ENCODE assay signal across 8 mouse cellular contexts in genomic region chr11:69662213-69662966, GRCm38 (mm10). TPM values are rescaled to one million over a fixed set of nuclear protein-coding genes. Genes with fewer than 3 reads are reported as not detected.
DNase-seq lines count a peak whose midpoint lies in the region; ATAC-seq and TF ChIP-seq lines count a peak whose summit lies in the region.

TSS of gene Mpdu1 (minus strand) at chr11:69662642.

- H3K4me3 ChIP-seq in MEL (ENCODE audit: control insufficient read depth in 1 of 2, insufficient read depth in 1 of 2, low read depth in 2 of 2, low read length in 2 of 2), result peak within 1 kb of the TSS; percentile 63 to 78
- H3K4me3 ChIP-seq in cerebellum, adult 2 months (replicated peaks; ENCODE audit: insufficient read depth, low read depth, low read length), result peak within 1 kb of the TSS; percentile 85
- H3K4me3 ChIP-seq in lung, embryonic 16.5 days (ENCODE audit: low read length), result peak within 1 kb of the TSS; percentile 69

- no peak for TF ChIP-seq RAD21 in MEL (IDR thresholded peaks at IDR 0.05; ENCODE audit: low read depth, low read length)

- peaks cover 4 to 19% of the 10 kb centered on the region in 2 experiments for H3K4me1 ChIP-seq in MEL (ENCODE audit: control insufficient read depth in 1 of 2, insufficient read depth in 2 of 2, low read length in 2 of 2)
- 0 out of 2 replicates have a peak, but pooled peaks cover 3% of the 10 kb centered on the region for H3K4me1 ChIP-seq in cerebellum, adult 2 months (ENCODE audit: control insufficient read depth, insufficient read depth, low read length)
- peaks cover 13% of the 10 kb centered on the region for H3K4me1 ChIP-seq in lung, embryonic 16.5 days (replicated peaks; ENCODE audit: control insufficient read depth, insufficient read depth, low read length)

- H3K9ac ChIP-seq in MEL (ENCODE audit: control insufficient read depth, low read depth, low read length, poor library complexity, severe bottlenecking), result peak within 1 kb of the TSS; percentile 85
- H3K9ac ChIP-seq in lung, embryonic 16.5 days (ENCODE audit: low read length), result peak within 1 kb of the TSS; percentile 76

- peak; percentile 99 for DNase-seq in MEL (ENCODE audit: low read depth, low spot score)
- peak; percentile 94 to 97 for DNase-seq in cerebellum, adult 2 months
- peak; percentile 98 for DNase-seq in forelimb bud, embryonic 11.5 days (ENCODE audit: low read depth, low spot score)
- peak; percentile 78 for DNase-seq in layer of hippocampus, adult 9-10 months (ENCODE audit: low spot score)
- peak; percentile 85 for DNase-seq in ovary, postnatal 10 days (ENCODE audit: low spot score)
- peak; percentile 91 to 93 for DNase-seq in thymus, postnatal 10 days (ENCODE audit: low spot score in 2 of 2)

- no peaks in the 10 kb centered on the region for H3K9me3 ChIP-seq in MEL (replicated peaks; ENCODE audit: insufficient read depth, low read length)
- H3K9me3 ChIP-seq in lung, embryonic 16.5 days (ENCODE audit: control insufficient read depth, low read length), result no peaks in the 10 kb centered on the region

- peak within 1 kb of the TSS; percentile 96 for H3K27ac ChIP-seq in MEL (ENCODE audit: control insufficient read depth, low read depth, low read length)
- peak within 1 kb of the TSS; percentile 93 for H3K27ac ChIP-seq in cerebellum, adult 2 months (ENCODE audit: insufficient read depth, low read length)
- peak within 1 kb of the TSS; percentile 97 for H3K27ac ChIP-seq in lung, embryonic 16.5 days (ENCODE audit: low read length)

- H3K36me3 ChIP-seq in MEL (ENCODE audit: control insufficient read depth in 1 of 2, insufficient read depth in 2 of 2, low read length in 2 of 2), result peaks cover 0 to 15% of the 10 kb centered on the region in 2 experiments; a peak in 2 of 4 replicates
- peaks cover 26% of the 10 kb centered on the region for H3K36me3 ChIP-seq in lung, embryonic 16.5 days (ENCODE audit: control insufficient read depth, insufficient read depth, low read length)

- TF ChIP-seq POLR2A in MEL (IDR thresholded peaks at IDR 0.05; ENCODE audit: control insufficient read depth in 1 of 2, insufficient read depth in 1 of 2, low read depth in 1 of 2, low read length in 2 of 2, poor library complexity in 1 of 2), result peak; percentile 93 to 97
- TF ChIP-seq POLR2A in cerebellum, adult 2 months (IDR thresholded peaks at IDR 0.05; ENCODE audit: borderline replicate concordance, insufficient read depth, low read length), result peak; percentile 74; the same call in 1 of the 2 replicates

- WGBS in cerebellum, adult 2 months, result under 1% methylated on average over 48 of the region's 48 CpGs
- under 1% methylated on average over 48 of the region's 48 CpGs for WGBS in lung, embryonic 16.5 days

- peak within 1 kb of the TSS; percentile 58 for H3K4me2 ChIP-seq in lung, embryonic 16.5 days (ENCODE audit: low read depth, low read length)

- TF ChIP-seq CTCF in MEL (IDR thresholded peaks at IDR 0.05 in 2 of 3, conservative IDR thresholded peaks at IDR 0.05 in 1 of 3; ENCODE audit: control insufficient read depth in 1 of 3, insufficient read depth in 1 of 3, low read depth in 2 of 3, low read length in 3 of 3, poor library complexity in 1 of 3, severe bottlenecking in 1 of 3), result no peak; a peak in 1 of 6 replicates
- TF ChIP-seq CTCF in cerebellum, adult 2 months (IDR thresholded peaks at IDR 0.05; ENCODE audit: borderline replicate concordance, insufficient read depth, low read depth, low read length), result peak; percentile 18; the same call in 1 of the 2 replicates

- no peak for TF ChIP-seq EP300 in MEL (IDR thresholded peaks at IDR 0.05; ENCODE audit: low read depth in 1 of 2, low read length in 2 of 2)

- peak; percentile 83 to 85 for ATAC-seq in hematopoietic stem cell, adult 5-6 weeks (replicated peaks in 1 of 2; ENCODE audit: insufficient read depth in 1 of 2, low FRiP score in 2 of 2, low TSS enrichment in 1 of 2, low read depth in 1 of 2, poor library complexity in 2 of 2, severe bottlenecking in 2 of 2)
- peak; percentile 97 for ATAC-seq in lung, embryonic 16.5 days (ENCODE audit: low read depth)

- peaks cover 8% of the 10 kb centered on the region for H3K79me2 ChIP-seq in MEL (ENCODE audit: control insufficient read depth, insufficient read depth, low read length, poor library complexity)

- H3K27me3 ChIP-seq in MEL (ENCODE audit: control insufficient read depth in 1 of 2, insufficient read depth in 2 of 2, low read length in 2 of 2), result no peaks in the 10 kb centered on the region
- H3K27me3 ChIP-seq in cerebellum, adult 2 months (ENCODE audit: control insufficient read depth, insufficient read depth, low read length), result no peaks in the 10 kb centered on the region
- H3K27me3 ChIP-seq in lung, embryonic 16.5 days (ENCODE audit: control insufficient read depth, insufficient read depth, low read depth, low read length), result no peaks in the 10 kb centered on the region

TF ChIP-seq in MEL, 35 proteins besides CTCF, POLR2A, EP300 and RAD21:
- peak; percentile 75; the same call in 1 of the 2 replicates for TF ChIP-seq POLR2AphosphoS5 (IDR thresholded peaks at IDR 0.05; ENCODE audit: borderline replicate concordance, low read depth, low read length)
- TF ChIP-seq MYB (IDR thresholded peaks at IDR 0.05; ENCODE audit: low read depth, low read length), result no peak
- TF ChIP-seq USF1 (IDR thresholded peaks at IDR 0.05; ENCODE audit: low read depth, low read length), result no peak
- TF ChIP-seq KAT2A (conservative IDR thresholded peaks at IDR 0.05; ENCODE audit: low read depth, low read length), result peak; percentile 63
- TF ChIP-seq TBP (IDR thresholded peaks at IDR 0.05; ENCODE audit: low read depth, low read length), result peak; percentile 94
- TF ChIP-seq BHLHE40 (IDR thresholded peaks at IDR 0.05; ENCODE audit: borderline replicate concordance, low read depth, low read length), result no peak
- TF ChIP-seq CHD2 (IDR thresholded peaks at IDR 0.05; ENCODE audit: low read length), result no peak
- peak; percentile 67; the same call in 1 of the 2 replicates for TF ChIP-seq TCF12 (IDR thresholded peaks at IDR 0.05; ENCODE audit: low read depth, low read length)
- TF ChIP-seq JUND (IDR thresholded peaks at IDR 0.05; ENCODE audit: low read depth, low read length), result no peak
- TF ChIP-seq GABPA (IDR thresholded peaks at IDR 0.05; ENCODE audit: low read depth, low read length), result no peak
- no peak for TF ChIP-seq CHD1 (IDR thresholded peaks at IDR 0.05; ENCODE audit: low read depth, low read length)
- peak; percentile 90 for TF ChIP-seq SIN3A (IDR thresholded peaks at IDR 0.05; ENCODE audit: low read length)
- TF ChIP-seq UBTF (IDR thresholded peaks at IDR 0.05; ENCODE audit: borderline replicate concordance, insufficient read depth, low read depth, low read length), result 0 out of 2 replicates have a peak, but pooled peaks have one; percentile 25
- TF ChIP-seq MYC (IDR thresholded peaks at IDR 0.05; ENCODE audit: low read depth, low read length), result peak; percentile 81
- peak; percentile 91 for TF ChIP-seq ELF1 (IDR thresholded peaks at IDR 0.05; ENCODE audit: low read depth, low read length)
- peak; percentile 82 for TF ChIP-seq NELFE (IDR thresholded peaks at IDR 0.05; ENCODE audit: low read depth, low read length)
- peak; percentile 93 for TF ChIP-seq POLR2AphosphoS2 (IDR thresholded peaks at IDR 0.05; ENCODE audit: low read length)
- TF ChIP-seq ETS1 (IDR thresholded peaks at IDR 0.05; ENCODE audit: low read depth, low read length), result peak; percentile 37; the same call in 1 of the 2 replicates
- TF ChIP-seq ZNF384 (IDR thresholded peaks at IDR 0.05; ENCODE audit: low read depth, low read length), result peak; percentile 72
- TF ChIP-seq ZMIZ1 (IDR thresholded peaks at IDR 0.05; ENCODE audit: low read depth, low read length), result peak; percentile 76; the same call in 1 of the 2 replicates
- TF ChIP-seq MXI1 (IDR thresholded peaks at IDR 0.05; ENCODE audit: low read depth, low read length), result peak; percentile 71
- peak; percentile 81 for TF ChIP-seq MAX (IDR thresholded peaks at IDR 0.05; ENCODE audit: low read length)
- TF ChIP-seq ZC3H11A (IDR thresholded peaks at IDR 0.05; ENCODE audit: low read depth, low read length), result no peak
- 0 out of 2 replicates have a peak, but pooled peaks have one; percentile 8 for TF ChIP-seq GATA1 (IDR thresholded peaks at IDR 0.05; ENCODE audit: low read depth, low read length)
- peak; percentile 86 for TF ChIP-seq HCFC1 (IDR thresholded peaks at IDR 0.05; ENCODE audit: low read depth, low read length)
- no peak for TF ChIP-seq USF2 (IDR thresholded peaks at IDR 0.05; ENCODE audit: borderline replicate concordance in 1 of 2, insufficient read depth in 1 of 2, low read depth in 1 of 2, low read length in 2 of 2)
- no peak for TF ChIP-seq MEF2A (IDR thresholded peaks at IDR 0.05; ENCODE audit: extremely low read depth, insufficient replicate concordance, low read depth, low read length, poor library complexity, severe bottlenecking)
- TF ChIP-seq TAL1 (IDR thresholded peaks at IDR 0.05; ENCODE audit: low read length), result no peak
- TF ChIP-seq RCOR1 (IDR thresholded peaks at IDR 0.05; ENCODE audit: low read depth, low read length), result no peak; the same call in 1 of the 2 replicates
- TF ChIP-seq E2F4 (IDR thresholded peaks at IDR 0.05; ENCODE audit: borderline replicate concordance, low read depth, low read length), result peak; percentile 84
- 0 out of 2 replicates have a peak, but pooled peaks have one; percentile 9 for TF ChIP-seq SMC3 (IDR thresholded peaks at IDR 0.05; ENCODE audit: low read depth, low read length)
- TF ChIP-seq MAZ (IDR thresholded peaks at IDR 0.05; ENCODE audit: low read depth, low read length), result peak; percentile 60
- TF ChIP-seq ZKSCAN1 (IDR thresholded peaks at IDR 0.05; ENCODE audit: low read depth, low read length), result no peak
- no peak for TF ChIP-seq MAFK (IDR thresholded peaks at IDR 0.05; ENCODE audit: borderline replicate concordance, low read depth, low read length)
- TF ChIP-seq NRF1 (IDR thresholded peaks at IDR 0.05; ENCODE audit: insufficient read depth, low read depth, low read length, poor library complexity, severe bottlenecking), result peak; percentile 98

RNA-seq across cellular contexts. Expression of gene Mpdu1, which starts in this region (rescaled TPM):
- 60.9 and 62.1 TPM in 2 replicates for total RNA-seq in MEL (2012; rRNA removed)
- polyA plus RNA-seq in MEL (2012; ENCODE audit: insufficient read depth in 1 of 2, insufficient read length in 2 of 2, low read depth in 1 of 2, low replicate concordance in 2 of 2, missing spikeins in 1 of 2), result 100 to 1,000 TPM; 101 to 259 TPM
- 115 and 120 TPM in 2 replicates for polyA plus RNA-seq in cerebellum, adult 2 months (2012; rRNA removed)
- 41.3 and 73.7 TPM in 2 replicates for total RNA-seq in hematopoietic stem cell, adult 5-6 weeks (2017)
- 65.5 and 71.0 TPM in 2 replicates for polyA plus RNA-seq in lung, embryonic 16.5 days (2015; fragmentation: Nextera tagmentation; extraction: Ambion mirVana)

Comparison
In these comparisons a context has a peak if more than half of its experiments do, and no peak if none do; other contexts are left out.
1. Peak in every context shown above with its lines: DNase-seq, ATAC-seq, H3K4me3 ChIP-seq and H3K27ac ChIP-seq.